12 mouse cellular contexts compared by ENCODE assay signal in genomic region chr15:101007236-101007635, GRCm38 (mm10). TPM values are rescaled to one million over a fixed set of nuclear protein-coding genes. Genes with fewer than 3 reads are reported as not detected.
DNase-seq lines count a peak whose midpoint lies in the region; TF ChIP-seq lines count a peak whose summit lies in the region.
"Had no signal": no experiment of that assay in that cellular context is flagged by ENCODE, and none has a peak within 500 bp of the region (broad histone marks: within the 10 kb centered on the region; RNA-seq: fewer than 3 reads in every experiment).

No protein-coding gene starts in this region.

- intact Hi-C loops in heart, postnatal 14 days (cut with DNase I) = no loop called here
- intact Hi-C loops in left cerebral cortex, postnatal 25 days (cut with DNase I) = loop anchor here (5.0 kb wide), 1 partner anchor 135 kb away; no protein-coding TSS in a partner anchor
- intact Hi-C loops in left cerebral cortex, postnatal 10 days (cut with DNase I) = no loop called here

- peaks cover 18% of the 10 kb centered on the region for H3K4me1 ChIP-seq in heart, embryonic 10.5 days
- H3K4me1 ChIP-seq in limb, embryonic 10.5 days = peaks cover 12% of the 10 kb centered on the region
- H3K4me1 ChIP-seq in kidney, adult 2 months (ENCODE audit: control insufficient read depth, insufficient read depth, low read length) = no peaks in the 10 kb centered on the region

- DNase-seq in heart, embryonic 10.5 days (ENCODE audit: low spot score) = no peak
- DNase-seq in heart, postnatal 14 days = no peak
- peak; percentile 51 to 84 for DNase-seq in left cerebral cortex, postnatal 25 days (ENCODE audit: low spot score in 2 of 2)
- DNase-seq in left cerebral cortex, postnatal 10 days (ENCODE audit: extremely low spot score in 1 of 2, low spot score in 2 of 2) = no peak
- peak; percentile 80 for DNase-seq in brain, adult 2 months (ENCODE audit: low read depth, low spot score)
- DNase-seq in limb, embryonic 10.5 days (ENCODE audit: low spot score) = no peak
- no peak for DNase-seq in testis, postnatal 14 days (ENCODE audit: low spot score)
- DNase-seq in kidney, adult 2 months = no peak
- DNase-seq: cerebellum, adult 11-12 months had no signal

- 72% methylated on average over 7 of the region's 7 CpGs for WGBS in heart, embryonic 10.5 days
- WGBS in limb, embryonic 10.5 days = 76% methylated on average over 7 of the region's 7 CpGs
- 73% methylated on average over 7 of the region's 7 CpGs for WGBS in kidney, adult 2 months

- H3K27me3 ChIP-seq in heart, embryonic 10.5 days (ENCODE audit: insufficient read depth, poor library complexity, severe bottlenecking) = peaks cover 23% of the 10 kb centered on the region
- H3K27me3 ChIP-seq in limb, embryonic 10.5 days (ENCODE audit: low read depth, poor library complexity, severe bottlenecking) = peaks cover 17% of the 10 kb centered on the region
- no peaks in the 10 kb centered on the region for H3K27me3 ChIP-seq in kidney, adult 2 months (replicated peaks; ENCODE audit: control insufficient read depth, insufficient read depth, low read length)

- H3K36me3 ChIP-seq in heart, embryonic 10.5 days = no peaks in the 10 kb centered on the region
- no peaks in the 10 kb centered on the region for H3K36me3 ChIP-seq in limb, embryonic 10.5 days
- no peaks in the 10 kb centered on the region for H3K36me3 ChIP-seq in kidney, adult 2 months (ENCODE audit: control insufficient read depth, insufficient read depth, low read length)

- peak overlapping the region; percentile 61 for H3K4me3 ChIP-seq in heart, embryonic 10.5 days
- peak overlapping the region; percentile 55 for H3K4me3 ChIP-seq in limb, embryonic 10.5 days
- no peak overlapping the region for H3K4me3 ChIP-seq in kidney, adult 2 months (ENCODE audit: insufficient read depth, low read depth, low read length)

- H3K9me3 ChIP-seq in heart, embryonic 10.5 days = no peaks in the 10 kb centered on the region
- no peaks in the 10 kb centered on the region for H3K9me3 ChIP-seq in limb, embryonic 10.5 days (replicated peaks)

- no peak for TF ChIP-seq CTCF in kidney, adult 2 months (conservative IDR thresholded peaks at IDR 0.05; ENCODE audit: insufficient read depth, insufficient read length, low read depth, low read length)

- TF ChIP-seq POLR2A in kidney, adult 2 months (IDR thresholded peaks at IDR 0.05; ENCODE audit: low read depth, low read length) = no peak

- H3K27ac ChIP-seq in heart, embryonic 10.5 days = no peak overlapping the region
- peak overlapping the region; percentile 51 for H3K27ac ChIP-seq in limb, embryonic 10.5 days
- no peak overlapping the region for H3K27ac ChIP-seq in kidney, adult 2 months (ENCODE audit: insufficient read depth, low read depth, low read length)
- H3K27ac ChIP-seq: kidney, postnatal 0 days; liver, embryonic 14.5 days had no signal

RNA-seq across cellular contexts. Expression of gene Gm47841, which starts 40.0 kb away (rescaled TPM):
- not detected in 2 replicates for polyA plus RNA-seq in heart, embryonic 10.5 days (2016; fragmentation: Nextera tagmentation; extraction: Ambion mirVana)
- total RNA-seq in heart, postnatal 14 days (2021) = not detected
- not detected for total RNA-seq in left cerebral cortex, postnatal 25 days (2021)
- under 1 TPM in 1 of 2 experiments, not detected in 1; 0.32 TPM for total RNA-seq in left cerebral cortex, postnatal 10 days (2021)
- not detected in 2 replicates for polyA plus RNA-seq in limb, embryonic 10.5 days (2016; fragmentation: Nextera tagmentation; extraction: Ambion mirVana)
- 0.23 TPM in 1 of 2 replicates, not detected in the other for polyA plus RNA-seq in kidney, adult 2 months (2012; rRNA removed)
- polyA plus RNA-seq: activated CD4-positive, CD25-positive, alpha-beta regulatory T cell, adult 4 months; kidney, postnatal 0 days; liver, embryonic 14.5 days had no signal

Comparison
In these comparisons a context has a peak if more than half of its experiments do, and no peak if none do; other contexts are left out.
1. DNase-seq: peak in left cerebral cortex, postnatal 25 days (2 of 2) and brain, adult 2 months (single experiment); none in heart, embryonic 10.5 days (single experiment), heart, postnatal 14 days (0 of 2), left cerebral cortex, postnatal 10 days (0 of 2), limb, embryonic 10.5 days (single experiment), testis, postnatal 14 days (single experiment) and kidney, adult 2 months (single experiment).